Mouse (Mus musculus): ENCODE results near the gene Col23a1. TPM values are rescaled to one million over a fixed set of nuclear protein-coding genes. Genes with fewer than 3 reads are reported as not detected.

Gene Col23a1
- polyA plus RNA-seq, 1 experiment from 2014 or later, result 15.9 TPM

- no peak for ATAC-seq (ENCODE audit: low FRiP score)
- Histone ChIP-seq H3K4me2 (replicated peaks) (no peak overlapping the region), H3K9ac (no peak overlapping the region), H3K9me3 (replicated peaks) (no peaks in the 10 kb centered on the region), H3K4me3 (no peak overlapping the region), H3K36me3 (no peaks in the 10 kb centered on the region), H3K27me3 (no peaks in the 10 kb centered on the region), H3K27ac (no peak overlapping the region), H3K4me1 (peaks cover 22% of the 10 kb centered on the region)
- WGBS, result 69% methylated on average over 14 of the region's 14 CpGs
These were observed 133.0 kb downstream of the Col23a1 start for GRCm38 (mm10) chr11:51422713-51423112.

GRCm38 (mm10) chr11:51426155-51426554, 136.4 kb downstream of the Col23a1 start:
- no peak for ATAC-seq (ENCODE audit: low FRiP score)
- WGBS, result 85% methylated on average over 3 of the region's 3 CpGs
- H3K9ac ChIP-seq, result no peak overlapping the region
- H3K9me3 ChIP-seq (replicated peaks), result no peaks in the 10 kb centered on the region
- H3K4me2 ChIP-seq (replicated peaks), result no peak overlapping the region
- H3K4me3 ChIP-seq, result no peak overlapping the region
- no peaks in the 10 kb centered on the region for H3K36me3 ChIP-seq
- H3K27me3 ChIP-seq, result no peaks in the 10 kb centered on the region
- peaks cover 20% of the 10 kb centered on the region for H3K4me1 ChIP-seq
- H3K27ac ChIP-seq, result no peak overlapping the region

- 36% methylated on average over 16 of the region's 16 CpGs for WGBS
- H3K36me3 ChIP-seq, result no peaks in the 10 kb centered on the region
- H3K9me3 ChIP-seq (replicated peaks), result no peaks in the 10 kb centered on the region
- no peak for ATAC-seq (ENCODE audit: low FRiP score)
- H3K27ac ChIP-seq, result no peak overlapping the region
- no peaks in the 10 kb centered on the region for H3K27me3 ChIP-seq
- no peak overlapping the region for H3K4me2 ChIP-seq (replicated peaks)
- H3K4me3 ChIP-seq, result no peak overlapping the region
- no peak overlapping the region for H3K9ac ChIP-seq
- H3K4me1 ChIP-seq, result peaks cover 16% of the 10 kb centered on the region
These were observed 139.9 kb downstream of the Col23a1 start for GRCm38 (mm10) chr11:51429428-51430179.

- no peaks in the 10 kb centered on the region for H3K27me3 ChIP-seq
- H3K9ac ChIP-seq, result no peak overlapping the region
- no peak overlapping the region for H3K27ac ChIP-seq
- no peak overlapping the region for H3K4me2 ChIP-seq (replicated peaks)
- H3K4me3 ChIP-seq, result no peak overlapping the region
- no peaks in the 10 kb centered on the region for H3K9me3 ChIP-seq (replicated peaks)
- H3K36me3 ChIP-seq, result no peaks in the 10 kb centered on the region
- ATAC-seq (ENCODE audit: low FRiP score), result no peak
- peaks cover 13% of the 10 kb centered on the region for H3K4me1 ChIP-seq
- WGBS, result 77% methylated on average over 8 of the region's 8 CpGs
These were observed 140.5 kb downstream of the Col23a1 start for GRCm38 (mm10) chr11:51430180-51430578.

GRCm38 (mm10) chr11:51431287-51431686, 141.6 kb downstream of the Col23a1 start:
- H3K4me3 ChIP-seq, result no peak overlapping the region
- H3K9me3 ChIP-seq (replicated peaks), result peaks cover under 1% of the 10 kb centered on the region; the same call in 1 of the 2 replicates
- H3K4me1 ChIP-seq, result peaks cover 9% of the 10 kb centered on the region
- H3K4me2 ChIP-seq (replicated peaks), result no peak overlapping the region
- no peak overlapping the region for H3K9ac ChIP-seq
- H3K27me3 ChIP-seq, result no peaks in the 10 kb centered on the region
- no peaks in the 10 kb centered on the region for H3K36me3 ChIP-seq
- ATAC-seq (ENCODE audit: low FRiP score), result no peak
- WGBS, result 72% methylated on average over 3 of the region's 3 CpGs
- no peak overlapping the region for H3K27ac ChIP-seq

- Histone ChIP-seq H3K27ac (no peak overlapping the region), H3K4me3 (no peak overlapping the region), H3K27me3 (no peaks in the 10 kb centered on the region), H3K4me2 (replicated peaks) (no peak overlapping the region), H3K9ac (no peak overlapping the region), H3K36me3 (no peaks in the 10 kb centered on the region), H3K4me1 (peaks cover 7% of the 10 kb centered on the region), H3K9me3 (replicated peaks) (peaks cover 7% of the 10 kb centered on the region)
- no peak for ATAC-seq (ENCODE audit: low FRiP score)
- WGBS, result 72% methylated on average over 8 of the region's 8 CpGs
These were observed 142.2 kb downstream of the Col23a1 start for GRCm38 (mm10) chr11:51431968-51432367.

GRCm38 (mm10) chr11:51442006-51442405, 152.3 kb downstream of the Col23a1 start:
- Histone ChIP-seq H3K36me3 (no peaks in the 10 kb centered on the region), H3K4me1 (0 out of 2 replicates have a peak, but pooled peaks cover under 1% of the 10 kb centered on the region), H3K9ac (no peak overlapping the region), H3K27ac (no peak overlapping the region), H3K4me3 (no peak overlapping the region), H3K27me3 (no peaks in the 10 kb centered on the region), H3K4me2 (replicated peaks) (no peak overlapping the region), H3K9me3 (replicated peaks) (peaks cover 7% of the 10 kb centered on the region; the same call in 1 of the 2 replicates)
- ATAC-seq (ENCODE audit: low FRiP score), result no peak
- 96% methylated on average over 7 of the region's 7 CpGs for WGBS

GRCm38 (mm10) chr11:51442599-51442998, 152.9 kb downstream of the Col23a1 start:
- H3K9me3 ChIP-seq (replicated peaks), result 0 out of 2 replicates have a peak, but pooled peaks cover 2% of the 10 kb centered on the region
- H3K4me1 ChIP-seq, result peaks cover 3% of the 10 kb centered on the region; the same call in 1 of the 2 replicates
- no peak overlapping the region for H3K9ac ChIP-seq
- ATAC-seq (ENCODE audit: low FRiP score), result no peak
- 75% methylated on average over 8 of the region's 8 CpGs for WGBS
- no peaks in the 10 kb centered on the region for H3K36me3 ChIP-seq
- H3K4me3 ChIP-seq, result no peak overlapping the region
- H3K4me2 ChIP-seq (replicated peaks), result no peak overlapping the region
- H3K27ac ChIP-seq, result no peak overlapping the region
- H3K27me3 ChIP-seq, result no peaks in the 10 kb centered on the region

- no peak for ATAC-seq (ENCODE audit: low FRiP score)
- 74% methylated on average over 2 of the region's 2 CpGs for WGBS
These were observed 154.1 kb downstream of the Col23a1 start for GRCm38 (mm10) chr11:51443818-51444217.

GRCm38 (mm10) chr11:51444649-51445048, 154.9 kb downstream of the Col23a1 start:
- 86% methylated on average over 7 of the region's 7 CpGs for WGBS
- no peak for ATAC-seq (ENCODE audit: low FRiP score)

More at GRCm38 (mm10) chr11:51443818-51444217, 154.1 kb downstream of the Col23a1 start:
- Histone ChIP-seq H3K9me3 (replicated peaks) (0 out of 2 replicates have a peak, but pooled peaks cover 2% of the 10 kb centered on the region), H3K4me1 (peaks cover 8% of the 10 kb centered on the region), H3K36me3 (no peaks in the 10 kb centered on the region), H3K4me2 (replicated peaks) (no peak overlapping the region), H3K27ac (no peak overlapping the region), H3K4me3 (no peak overlapping the region), H3K9ac (no peak overlapping the region), H3K27me3 (no peaks in the 10 kb centered on the region)

GRCm38 (mm10) chr11:51446711-51447425, 157.1 kb downstream of the Col23a1 start:
- H3K9me3 ChIP-seq (replicated peaks), result 0 out of 2 replicates have a peak, but pooled peaks cover 2% of the 10 kb centered on the region
- H3K27me3 ChIP-seq, result no peaks in the 10 kb centered on the region
- ATAC-seq (ENCODE audit: low FRiP score), result no peak
- no peak overlapping the region for H3K4me3 ChIP-seq
- no peak overlapping the region for H3K9ac ChIP-seq
- H3K4me1 ChIP-seq, result peaks cover 11% of the 10 kb centered on the region
- WGBS, result 34% methylated on average over 6 of the region's 6 CpGs
- H3K27ac ChIP-seq, result no peak overlapping the region
- no peaks in the 10 kb centered on the region for H3K36me3 ChIP-seq
- no peak overlapping the region for H3K4me2 ChIP-seq (replicated peaks)

More at GRCm38 (mm10) chr11:51444649-51445048, 154.9 kb downstream of the Col23a1 start:
- Histone ChIP-seq H3K4me2 (replicated peaks) (no peak overlapping the region), H3K27me3 (no peaks in the 10 kb centered on the region), H3K9ac (no peak overlapping the region), H3K9me3 (replicated peaks) (0 out of 2 replicates have a peak, but pooled peaks cover 2% of the 10 kb centered on the region), H3K4me3 (no peak overlapping the region), H3K27ac (no peak overlapping the region), H3K36me3 (no peaks in the 10 kb centered on the region), H3K4me1 (peaks cover 11% of the 10 kb centered on the region)

GRCm38 (mm10) chr11:51448256-51448655, 158.5 kb downstream of the Col23a1 start:
- H3K36me3 ChIP-seq, result no peaks in the 10 kb centered on the region
- H3K4me2 ChIP-seq (replicated peaks), result no peak overlapping the region
- 65% methylated on average over 4 of the region's 4 CpGs for WGBS
- no peak overlapping the region for H3K27ac ChIP-seq
- H3K4me1 ChIP-seq, result peaks cover 11% of the 10 kb centered on the region
- H3K4me3 ChIP-seq, result no peak overlapping the region
- no peak overlapping the region for H3K9ac ChIP-seq
- no peaks in the 10 kb centered on the region for H3K9me3 ChIP-seq (replicated peaks)
- no peak for ATAC-seq (ENCODE audit: low FRiP score)
- H3K27me3 ChIP-seq, result no peaks in the 10 kb centered on the region
